Mouse (Mus musculus): ENCODE results near the gene 4930415O20Rik. TPM values are rescaled to one million over a fixed set of nuclear protein-coding genes. Genes with fewer than 3 reads are reported as not detected.
A peak's percentile ranks its signal among the peaks of the same experiment; 100 is the strongest.

4930415O20Rik gene
- total RNA-seq (2021), result not detected in 2 replicates
- long read RNA-seq, result 0 reads

- no peak for DNase-seq
Observed at GRCm38 (mm10) chr15:98570873-98571538, at the start of gene 4930415O20Rik, which contains the start of gene Ccnt1. Gene 4930415O20Rik (plus strand): TSS chr15:98571004. Gene Ccnt1 (minus strand): TSS chr15:98570923.

- no peak for DNase-seq
Observed at GRCm38 (mm10) chr15:98521245-98521644, 49.6 kb upstream of the 4930415O20Rik start.

- DNase-seq, result no peak
Observed at GRCm38 (mm10) chr15:98526057-98526456, 44.7 kb upstream of the 4930415O20Rik start.

DNA sequence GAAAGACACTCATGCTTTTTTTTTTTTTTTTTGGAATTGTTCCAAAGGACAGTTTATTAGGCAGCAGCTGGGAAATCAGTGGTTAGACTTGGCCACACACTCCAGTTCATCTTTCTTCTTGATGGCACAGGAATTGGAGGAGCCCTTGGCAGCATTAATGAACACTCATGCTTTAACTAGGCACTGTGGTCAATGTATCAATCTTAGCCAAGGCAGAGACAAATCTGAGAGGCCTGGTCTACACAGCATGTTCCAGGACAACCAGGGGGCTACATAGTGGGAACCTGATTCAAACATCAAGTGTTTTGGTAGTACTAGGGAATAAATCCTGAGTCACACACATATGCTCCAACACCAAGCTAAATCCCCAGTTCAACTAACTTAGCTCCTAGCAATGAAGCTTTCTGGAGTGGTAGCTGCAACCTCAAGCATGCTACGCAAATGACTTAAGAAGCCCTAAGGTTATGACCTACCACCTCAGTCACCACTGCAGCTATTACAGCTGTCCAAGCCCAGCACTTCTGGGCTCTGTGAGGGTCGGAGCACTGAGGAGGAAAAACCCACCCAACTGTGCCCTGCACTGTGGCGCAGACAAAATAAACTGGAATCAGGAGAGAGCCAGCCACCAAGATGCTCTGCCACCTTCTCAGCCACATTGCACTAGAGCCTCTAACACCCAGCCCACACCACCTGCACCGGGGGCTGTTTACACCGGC, 43.6 kb upstream of the 4930415O20Rik start:
- no peak for DNase-seq

DNA sequence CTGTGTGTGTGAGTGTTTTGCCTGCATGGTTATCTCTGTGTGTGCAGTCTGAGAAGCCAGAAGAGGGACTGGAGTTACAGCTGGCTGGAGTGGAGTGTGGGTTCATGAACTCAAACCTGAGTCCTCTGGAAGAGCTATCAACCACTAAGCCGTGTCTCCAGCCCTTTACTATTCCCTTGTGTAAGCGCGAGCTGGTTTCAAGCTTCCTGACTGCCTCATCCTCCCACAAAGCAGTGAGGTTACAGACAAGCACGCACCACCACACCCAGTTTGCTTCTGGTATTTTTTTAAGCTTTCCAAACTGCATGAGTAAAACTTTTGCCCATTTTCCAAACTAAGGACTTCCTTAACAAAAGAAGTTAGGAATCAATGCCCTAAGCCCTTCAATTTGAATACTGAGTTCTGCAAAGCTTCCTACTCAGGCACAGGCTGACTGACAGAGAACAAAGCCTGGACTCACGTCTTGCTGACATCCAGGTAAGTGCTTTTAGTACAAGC, 42.7 kb upstream of the 4930415O20Rik start:
- DNase-seq, result no peak

DNA sequence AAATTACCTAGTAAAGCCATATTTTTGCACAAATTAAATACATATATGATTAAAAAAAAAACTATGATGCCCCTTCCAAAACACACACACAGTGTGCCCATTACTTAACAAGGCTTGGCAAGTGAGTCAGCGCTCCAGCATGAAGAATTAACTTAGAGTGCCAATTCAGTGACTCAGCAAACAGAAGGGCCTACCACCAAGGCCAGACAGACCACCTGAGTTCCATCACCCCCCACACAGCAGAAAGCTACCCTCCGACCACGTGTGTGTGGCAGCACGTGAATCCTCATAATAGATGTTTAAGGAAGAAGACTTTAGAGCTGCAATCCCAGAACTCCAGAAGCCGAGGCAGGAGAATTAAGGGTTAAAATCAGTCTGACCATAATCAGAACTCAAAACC, 38.5 kb upstream of the 4930415O20Rik start:
- DNase-seq, result peak; percentile 38

DNA sequence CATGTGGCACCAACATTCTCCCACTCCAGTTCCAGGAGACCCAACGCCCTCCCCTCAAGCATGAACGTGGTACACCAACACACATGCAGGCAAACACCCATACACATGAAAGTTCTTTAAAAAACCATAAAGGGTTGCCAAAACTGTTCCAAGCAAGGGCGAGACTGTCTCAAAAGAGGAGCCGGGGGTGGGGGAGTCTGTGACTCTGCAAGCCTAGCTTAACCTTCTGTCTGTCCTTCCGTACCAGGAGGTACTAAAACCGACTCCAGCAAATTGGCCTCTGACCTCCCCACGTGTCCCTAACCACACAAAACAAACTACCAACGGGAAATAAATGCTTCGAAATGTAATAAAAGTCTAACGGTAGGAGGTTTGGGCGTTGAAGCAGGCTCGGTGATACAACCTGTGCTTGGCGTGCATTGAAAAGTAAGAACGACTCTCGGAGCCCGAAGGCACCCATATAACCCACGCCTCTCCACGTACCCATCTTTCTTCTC, 37.7 kb upstream of the 4930415O20Rik start:
- no peak for DNase-seq

DNA sequence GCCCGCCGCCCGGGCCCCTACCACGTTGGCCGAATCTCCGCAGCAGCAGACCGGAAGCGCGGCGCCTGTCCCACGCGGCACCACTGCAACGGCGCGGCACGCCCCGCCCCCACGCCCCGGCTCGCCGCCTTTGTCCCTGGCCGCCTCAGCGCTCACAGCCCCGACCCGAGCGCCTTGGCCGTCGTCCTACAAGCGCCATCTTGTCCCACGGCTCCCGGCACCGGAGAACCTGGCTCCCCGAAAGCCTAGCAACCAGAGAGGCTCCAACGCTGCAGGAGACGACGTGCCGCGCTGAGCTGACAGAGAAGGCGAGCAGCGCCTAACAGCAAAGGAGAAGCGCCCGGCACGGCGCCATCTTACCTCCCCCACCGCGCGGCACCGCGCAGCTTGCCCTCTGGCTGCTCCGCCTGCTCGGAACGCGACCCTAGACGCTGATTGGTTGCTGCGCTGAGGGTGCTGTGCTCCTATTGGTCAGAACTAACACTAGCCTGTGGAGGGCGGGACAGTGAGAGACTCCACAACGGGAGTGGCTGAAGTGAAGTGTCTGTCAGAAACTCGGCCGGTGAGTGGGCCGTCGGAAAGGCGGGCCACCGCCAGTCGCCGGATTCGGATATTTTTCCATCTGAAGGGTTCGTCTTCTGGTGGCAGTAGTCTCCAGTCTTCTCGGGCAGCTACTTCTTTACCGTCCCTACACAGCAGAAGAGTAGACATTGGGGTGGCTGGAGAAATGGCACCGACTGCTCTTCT, 36.8 kb upstream of the 4930415O20Rik start, which contains the start of gene Kansl2:
TSS of gene Kansl2 (minus strand) at position 384 of the 747 bp plus-strand sequence.
- DNase-seq, result peak; percentile 95

GRCm38 (mm10) chr15:98535921-98536320, 34.9 kb upstream of the 4930415O20Rik start:
- no peak for DNase-seq

- no peak for DNase-seq
Observed at GRCm38 (mm10) chr15:98536828-98537510, 33.8 kb upstream of the 4930415O20Rik start.

DNA sequence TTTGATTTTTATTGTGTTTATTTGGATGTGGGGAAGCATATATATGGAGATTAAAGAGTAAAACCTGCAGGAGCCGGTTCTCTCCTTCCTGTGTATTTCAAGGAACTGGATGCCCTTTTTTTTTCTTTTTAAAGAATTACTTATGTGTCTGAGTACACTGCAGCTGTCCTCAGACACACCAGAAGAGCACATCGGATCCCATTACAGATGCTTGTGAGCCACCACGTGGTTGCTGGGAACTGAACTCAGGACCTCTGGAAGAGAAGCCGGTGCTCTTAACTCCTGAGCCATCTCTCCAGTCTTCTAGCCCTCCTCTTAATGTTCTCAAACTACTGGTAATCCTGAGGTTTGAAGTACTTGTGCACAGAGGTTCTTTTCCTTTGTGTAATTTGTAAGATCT, 32.9 kb upstream of the 4930415O20Rik start:
- no peak for DNase-seq

GRCm38 (mm10) chr15:98541064-98541463, 29.7 kb upstream of the 4930415O20Rik start:
- no peak for DNase-seq

GRCm38 (mm10) chr15:98543341-98543740, 27.5 kb upstream of the 4930415O20Rik start:
- DNase-seq, result no peak

- no peak for DNase-seq
Observed at GRCm38 (mm10) chr15:98545151-98545550, 25.7 kb upstream of the 4930415O20Rik start.

- no peak for DNase-seq
Observed at GRCm38 (mm10) chr15:98546843-98547242, 24.0 kb upstream of the 4930415O20Rik start.

- no peak for DNase-seq
Observed at GRCm38 (mm10) chr15:98552758-98553157, 18.0 kb upstream of the 4930415O20Rik start.

DNA sequence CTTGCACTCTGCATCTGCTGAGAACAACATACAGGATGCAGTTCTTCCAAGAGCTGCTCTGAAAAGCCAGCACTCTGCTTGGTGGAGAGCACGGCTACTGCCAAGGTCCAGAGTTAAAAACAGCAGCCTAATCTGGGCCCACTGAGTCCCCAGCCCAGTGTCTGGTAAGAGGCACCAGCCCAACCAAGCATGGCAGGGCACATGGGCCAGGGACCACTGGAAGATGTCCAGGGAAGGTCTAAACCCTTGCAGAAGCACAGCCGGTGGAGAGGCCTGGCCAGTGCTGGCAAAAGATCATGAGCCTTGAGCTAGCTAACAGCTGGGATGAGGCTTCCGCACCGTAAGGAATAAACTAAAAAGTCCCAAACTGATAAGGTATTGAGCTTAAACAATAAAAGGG, 14.9 kb upstream of the 4930415O20Rik start:
- DNase-seq, result no peak

DNA sequence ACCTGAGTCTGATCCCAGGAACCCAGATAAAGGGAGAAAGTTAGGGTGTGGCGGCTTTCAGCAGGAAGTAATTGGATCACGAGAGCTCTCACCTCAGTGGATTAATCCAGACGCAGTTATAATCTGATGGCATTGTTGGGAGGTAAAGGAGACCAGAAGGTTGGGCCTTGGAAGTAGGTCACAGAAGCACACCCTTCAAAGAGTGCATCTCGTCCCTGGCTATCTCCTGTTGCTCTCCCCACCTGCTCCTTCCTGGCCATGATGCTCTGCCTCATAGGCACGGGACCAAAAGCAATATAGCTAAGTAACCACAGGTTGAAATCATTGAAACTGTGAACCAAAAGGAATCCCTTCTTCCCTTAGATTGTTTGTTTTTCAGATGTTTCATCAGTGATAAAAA, 13.6 kb upstream of the 4930415O20Rik start:
- no peak for DNase-seq

- no peak for DNase-seq
Observed at GRCm38 (mm10) chr15:98566973-98567277, 3.9 kb upstream of the 4930415O20Rik start.

DNA sequence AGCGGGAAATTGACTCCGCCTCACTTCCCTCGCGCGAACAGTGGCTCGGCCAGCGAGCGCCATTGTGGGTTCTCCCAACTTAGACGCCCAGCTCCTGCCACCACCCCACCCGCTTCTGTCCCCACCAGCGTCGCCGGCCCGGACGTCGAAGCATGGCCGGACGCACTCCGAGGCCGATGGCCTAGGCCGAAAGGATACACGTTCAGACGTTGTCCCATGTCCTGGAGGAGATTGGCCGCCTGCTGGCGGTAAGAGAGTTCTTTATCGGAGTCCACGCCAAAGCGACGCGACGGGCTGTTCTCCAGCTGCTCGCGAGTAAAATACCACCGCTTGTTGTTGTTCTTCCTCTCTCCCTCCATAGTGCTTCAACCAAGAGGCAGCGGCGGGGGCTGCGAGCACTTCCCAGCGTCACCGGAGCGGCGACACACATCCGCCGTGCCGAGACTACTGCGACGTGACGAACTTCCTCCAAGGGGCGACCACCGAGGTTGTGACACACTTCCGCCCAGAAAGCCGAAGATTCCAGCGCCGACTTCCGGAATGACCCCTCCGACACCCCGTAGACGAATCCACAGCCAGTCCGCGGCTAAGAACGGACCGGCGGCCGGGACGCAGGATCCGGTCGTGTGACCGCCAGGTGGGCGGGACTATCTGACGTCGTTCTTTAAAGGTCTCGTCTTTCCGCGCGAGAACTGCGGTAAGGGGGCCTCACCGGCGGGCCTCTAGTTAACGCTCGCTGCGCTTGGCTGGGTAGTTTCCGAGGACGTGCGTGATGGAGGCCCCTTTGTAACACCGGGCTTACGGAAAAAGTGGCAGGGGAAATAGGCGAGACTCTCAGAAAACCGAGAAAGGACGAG, 3.3 kb upstream of the 4930415O20Rik start:
- peak; percentile 99 for DNase-seq
